Mouse (Mus musculus): ENCODE results near the gene Rsph6a.

- TF ChIP-seq CTCF (IDR thresholded peaks at IDR 0.05; ENCODE audit: low read depth, low read length) (no peak), POLR2A (IDR thresholded peaks at IDR 0.05; ENCODE audit: borderline replicate concordance, low read depth, low read length) (no peak)
Measured at GRCm38 (mm10) chr7:19021048-19021447, 33.4 kb upstream of the Rsph6a start.
